Mouse (Mus musculus): Measurements from ENCODE around the gene Ipo11. TPM values are rescaled to one million over a fixed set of nuclear protein-coding genes. Genes with fewer than 3 reads are reported as not detected.
"Not testable (repeated sequence)": the region's sequence is repeated elsewhere in the genome, so short reads cannot be mapped to it uniquely, and the experiment has no call there.

Ipo11 gene
- polyA plus RNA-seq, 1 experiment from 2014 or later: 57.7 TPM

DNA sequence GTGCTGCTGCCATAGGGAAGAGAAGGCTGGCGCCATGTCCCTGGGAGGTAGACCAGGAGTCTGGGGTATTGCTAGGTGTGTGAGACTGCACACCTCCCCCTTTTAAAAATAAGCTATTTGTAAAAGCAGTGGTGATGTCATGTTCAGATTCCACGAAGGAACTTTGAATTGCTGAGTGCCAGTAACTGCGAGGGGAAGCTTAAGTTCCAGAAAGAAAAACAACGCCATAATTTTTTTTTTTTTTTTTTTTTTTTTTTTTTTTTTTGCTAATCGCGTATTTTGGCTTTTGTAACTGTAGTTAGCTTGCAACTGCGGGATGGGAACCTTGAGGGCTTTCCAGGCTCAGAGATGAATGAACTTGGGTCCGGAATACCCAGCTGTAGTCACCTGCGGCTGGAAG is 8.8 kb upstream of the Ipo11 start:
- Histone ChIP-seq H3K36me3 (ENCODE audit: control insufficient read depth, insufficient read depth, low read length) (peaks cover 18% of the 10 kb centered on the region), H3K9me3 (ENCODE audit: control insufficient read depth, low read length) (no peaks in the 10 kb centered on the region), H3K4me1 (replicated peaks; ENCODE audit: control insufficient read depth, insufficient read depth, low read length) (peaks cover 10% of the 10 kb centered on the region), H3K27me3 (replicated peaks; ENCODE audit: control insufficient read depth, insufficient read depth, low read length) (no peaks in the 10 kb centered on the region), H3K9ac (ENCODE audit: low read length) (no peak overlapping the region), H3K4me2 (ENCODE audit: low read length) (no peak overlapping the region), H3K27ac (ENCODE audit: low read depth) (no peak overlapping the region), H3K4me3 (ENCODE audit: low read depth, low read length) (no peak overlapping the region)
- ATAC-seq (replicated peaks; ENCODE audit: low FRiP score, low TSS enrichment, low read depth): no peak
- WGBS: 79% methylated on average over 9 of the region's 9 CpGs
- DNase-seq (ENCODE audit: low spot score): no peak

DNA sequence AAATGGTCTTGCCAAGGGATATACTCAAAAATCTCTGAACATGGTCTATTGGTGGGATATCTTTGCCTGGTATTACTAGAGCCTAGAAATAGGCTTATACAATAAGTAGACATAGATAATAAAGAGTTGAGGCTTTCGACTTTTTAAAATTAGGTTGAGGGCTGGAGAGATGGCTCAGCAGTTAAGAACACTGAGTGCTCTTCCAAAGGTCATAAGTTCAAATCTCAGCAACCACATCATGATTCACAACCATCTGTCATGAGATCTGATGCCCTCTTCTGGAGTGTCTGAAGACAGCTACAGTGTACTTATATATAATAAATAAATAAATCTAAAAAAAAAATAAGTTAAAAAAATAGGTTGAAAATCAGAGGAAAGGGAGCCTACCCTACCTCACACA is 6.0 kb upstream of the Ipo11 start:
- Histone ChIP-seq H3K9me3 (ENCODE audit: control insufficient read depth, low read length) (no peaks in the 10 kb centered on the region), H3K4me1 (replicated peaks; ENCODE audit: control insufficient read depth, insufficient read depth, low read length) (peaks cover 1% of the 10 kb centered on the region), H3K27me3 (replicated peaks; ENCODE audit: control insufficient read depth, insufficient read depth, low read length) (no peaks in the 10 kb centered on the region), H3K36me3 (ENCODE audit: control insufficient read depth, insufficient read depth, low read length) (no peaks in the 10 kb centered on the region), H3K4me2 (ENCODE audit: low read length) (no peak overlapping the region), H3K27ac (ENCODE audit: low read depth) (no peak overlapping the region), H3K9ac (ENCODE audit: low read length) (no peak overlapping the region), H3K4me3 (ENCODE audit: low read depth, low read length) (no peak overlapping the region)
- ATAC-seq (replicated peaks; ENCODE audit: low FRiP score, low TSS enrichment, low read depth) (no peak), DNase-seq (ENCODE audit: low spot score) (no peak)
- 98% methylated on average over 1 of the region's 1 CpGs for WGBS

DNA sequence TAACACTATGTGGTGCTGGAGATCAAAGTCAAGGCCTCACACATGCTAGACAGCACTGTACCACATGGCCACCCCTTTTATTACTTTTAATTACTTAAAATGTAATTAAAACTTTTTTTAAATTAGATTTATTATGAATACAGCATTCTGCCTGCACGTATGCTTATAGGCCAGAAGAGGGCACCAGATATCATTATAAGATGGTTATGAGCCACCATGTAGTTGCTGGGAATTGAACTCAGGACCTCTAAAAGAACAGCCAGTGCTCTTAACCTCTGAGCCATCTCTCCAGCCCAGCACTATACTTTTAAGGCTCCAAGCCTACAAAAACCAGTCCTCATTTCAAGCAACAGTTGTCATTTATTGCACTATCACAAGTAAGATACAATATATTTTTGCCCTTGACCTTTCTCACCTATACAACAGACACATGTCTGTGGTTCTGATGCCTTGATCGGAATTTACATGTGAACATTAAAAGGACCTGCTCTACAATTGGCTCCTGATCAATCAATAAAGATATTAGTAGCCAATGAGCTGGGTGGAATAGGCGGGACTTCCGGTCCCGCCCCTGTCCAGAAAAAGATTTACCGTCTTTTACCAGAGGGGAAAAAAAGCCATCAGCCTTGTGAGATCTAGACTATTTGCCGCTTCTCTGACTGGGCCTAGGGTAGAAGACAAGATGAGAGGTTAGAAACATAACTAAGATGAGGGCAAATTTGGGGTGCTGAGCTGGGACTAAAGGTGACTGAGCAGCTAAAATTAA is 4.6 kb upstream of the Ipo11 start:
- DNase-seq (ENCODE audit: low spot score) (no peak), ATAC-seq (replicated peaks; ENCODE audit: low FRiP score, low TSS enrichment, low read depth) (no peak)
- H3K4me3 ChIP-seq (ENCODE audit: low read depth, low read length): no peak overlapping the region
- 21% methylated on average over 7 of the region's 7 CpGs for WGBS
- no peak overlapping the region for H3K4me2 ChIP-seq (ENCODE audit: low read length)
- H3K36me3 ChIP-seq (ENCODE audit: control insufficient read depth, insufficient read depth, low read length): no peaks in the 10 kb centered on the region
- H3K27me3 ChIP-seq (replicated peaks; ENCODE audit: control insufficient read depth, insufficient read depth, low read length): no peaks in the 10 kb centered on the region
- no peaks in the 10 kb centered on the region for H3K4me1 ChIP-seq (replicated peaks; ENCODE audit: control insufficient read depth, insufficient read depth, low read length)
- no peak overlapping the region for H3K9ac ChIP-seq (ENCODE audit: low read length)
- no peaks in the 10 kb centered on the region for H3K9me3 ChIP-seq (ENCODE audit: control insufficient read depth, low read length)
- no peak overlapping the region for H3K27ac ChIP-seq (ENCODE audit: low read depth)

DNA sequence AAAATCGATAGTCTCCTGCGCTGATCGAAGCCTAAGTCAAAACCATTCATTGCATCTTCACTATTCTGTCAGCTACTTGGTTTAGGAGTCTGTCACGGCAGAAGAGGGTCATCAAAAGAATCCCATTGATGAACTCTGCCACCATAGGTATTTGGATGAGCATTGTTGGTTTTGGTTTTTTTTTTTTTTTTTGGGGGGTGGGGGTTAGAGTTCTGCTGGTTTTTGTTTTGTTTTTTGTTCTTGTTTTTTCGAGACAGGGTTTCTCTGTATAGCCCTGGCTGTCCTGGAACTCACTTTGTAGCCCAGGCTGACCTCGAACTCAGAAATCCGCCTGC is 347 bp upstream of the Ipo11 start:
- H3K4me1 ChIP-seq (replicated peaks; ENCODE audit: control insufficient read depth, insufficient read depth, low read length): peaks cover 6% of the 10 kb centered on the region
- ATAC-seq (replicated peaks; ENCODE audit: low FRiP score, low TSS enrichment, low read depth) (no peak; the same call in 1 of the 2 replicates), DNase-seq (ENCODE audit: low spot score) (no peak)
- no peaks in the 10 kb centered on the region for H3K36me3 ChIP-seq (ENCODE audit: control insufficient read depth, insufficient read depth, low read length)
- peak overlapping the region; percentile 94 for H3K4me3 ChIP-seq (ENCODE audit: low read depth, low read length)
- H3K4me2 ChIP-seq (ENCODE audit: low read length): peak overlapping the region; percentile 38
- WGBS: 27% methylated on average over 7 of the region's 7 CpGs
- H3K9me3 ChIP-seq (ENCODE audit: control insufficient read depth, low read length): no peaks in the 10 kb centered on the region
- no peaks in the 10 kb centered on the region for H3K27me3 ChIP-seq (replicated peaks; ENCODE audit: control insufficient read depth, insufficient read depth, low read length)
- no peak overlapping the region for H3K27ac ChIP-seq (ENCODE audit: low read depth)
- peak overlapping the region; percentile 91; the same call in 1 of the 2 replicates for H3K9ac ChIP-seq (ENCODE audit: low read length)

DNA sequence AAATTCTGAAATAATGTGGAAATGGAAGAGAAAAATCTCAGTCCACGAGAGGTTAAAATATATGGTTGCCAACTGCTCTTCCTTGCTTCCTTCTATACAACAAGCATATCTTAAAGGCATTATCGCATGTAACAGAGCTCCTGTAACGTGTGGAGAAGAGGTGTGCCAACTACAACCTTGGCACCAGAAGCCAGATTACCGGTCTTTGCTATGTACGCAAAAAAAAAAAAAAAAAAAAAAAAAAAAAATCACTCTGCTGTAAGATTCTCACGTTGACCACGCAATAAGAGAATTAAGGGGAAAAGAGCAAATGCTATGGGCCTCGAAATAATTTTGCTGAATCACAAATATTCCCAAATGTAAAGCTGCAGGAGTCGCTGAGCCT is 895 bp downstream of the Ipo11 start:
- Histone ChIP-seq H3K9ac (ENCODE audit: low read length) (peak overlapping the region; percentile 91), H3K27me3 (replicated peaks; ENCODE audit: control insufficient read depth, insufficient read depth, low read length) (no peaks in the 10 kb centered on the region), H3K27ac (ENCODE audit: low read depth) (peak overlapping the region; percentile 83; the same call in 1 of the 2 replicates), H3K4me3 (ENCODE audit: low read depth, low read length) (peak overlapping the region; percentile 94), H3K9me3 (ENCODE audit: control insufficient read depth, low read length) (no peaks in the 10 kb centered on the region), H3K4me1 (replicated peaks; ENCODE audit: control insufficient read depth, insufficient read depth, low read length) (peaks cover 6% of the 10 kb centered on the region), H3K36me3 (ENCODE audit: control insufficient read depth, insufficient read depth, low read length) (no peaks in the 10 kb centered on the region), H3K4me2 (ENCODE audit: low read length) (peak overlapping the region; percentile 67)
- ATAC-seq (replicated peaks; ENCODE audit: low FRiP score, low TSS enrichment, low read depth) (no peak), DNase-seq (ENCODE audit: low spot score) (no peak)
- 8% methylated on average over 9 of the region's 9 CpGs for WGBS

DNA sequence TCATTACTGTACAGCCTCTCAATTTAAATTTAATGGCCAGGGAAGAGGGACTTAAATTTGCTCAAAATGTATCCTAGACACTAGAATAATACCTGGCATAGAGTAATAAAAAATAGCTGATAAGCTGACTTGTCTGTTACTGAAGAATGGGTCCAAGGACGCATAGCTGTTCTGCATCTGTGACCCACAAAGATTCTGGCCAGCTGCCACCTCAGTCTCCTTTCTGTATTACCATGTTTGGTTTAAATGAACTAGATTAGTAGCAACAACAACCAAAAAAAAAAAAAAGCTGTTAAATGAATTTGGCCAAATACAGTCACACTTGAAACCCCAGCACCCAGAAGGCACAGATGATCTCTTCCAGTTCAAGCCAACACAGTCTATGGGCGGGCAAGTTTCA is 7.6 kb downstream of the Ipo11 start:
- Histone ChIP-seq H3K36me3 (ENCODE audit: control insufficient read depth, insufficient read depth, low read length) (peaks cover 6% of the 10 kb centered on the region; the same call in 1 of the 2 replicates), H3K27me3 (replicated peaks; ENCODE audit: control insufficient read depth, insufficient read depth, low read length) (no peaks in the 10 kb centered on the region), H3K4me1 (replicated peaks; ENCODE audit: control insufficient read depth, insufficient read depth, low read length) (no peaks in the 10 kb centered on the region), H3K27ac (ENCODE audit: low read depth) (no peak overlapping the region), H3K4me3 (ENCODE audit: low read depth, low read length) (no peak overlapping the region), H3K9me3 (ENCODE audit: control insufficient read depth, low read length) (peaks cover 12% of the 10 kb centered on the region), H3K9ac (ENCODE audit: low read length) (no peak overlapping the region), H3K4me2 (ENCODE audit: low read length) (no peak overlapping the region)
- DNase-seq (ENCODE audit: low spot score): no peak
- WGBS: 87% methylated on average over 2 of the region's 2 CpGs
- no peak for ATAC-seq (replicated peaks; ENCODE audit: low FRiP score, low TSS enrichment, low read depth)

DNA sequence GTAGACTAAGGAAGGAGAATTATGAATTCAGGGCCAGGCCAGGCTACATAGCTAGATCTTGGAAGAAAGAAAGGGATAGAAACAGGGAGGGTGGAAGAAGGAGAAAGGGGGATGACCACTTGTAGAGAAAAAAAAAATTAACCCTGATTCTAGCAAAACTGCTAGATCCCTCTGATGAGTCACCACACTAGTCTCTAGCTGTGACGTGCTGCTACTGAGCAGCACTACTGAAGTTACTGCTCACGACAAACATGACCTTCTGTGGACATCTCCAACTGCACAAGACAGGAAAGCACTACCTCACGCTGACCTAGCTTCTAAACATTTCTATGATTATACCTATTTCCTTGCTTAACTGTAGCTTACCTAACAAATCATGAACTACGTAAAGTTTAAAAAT is 8.5 kb downstream of the Ipo11 start:
- no peak overlapping the region for H3K27ac ChIP-seq (ENCODE audit: low read depth)
- 96% methylated on average over 4 of the region's 4 CpGs for WGBS
- H3K4me3 ChIP-seq (ENCODE audit: low read depth, low read length): no peak overlapping the region
- no peaks in the 10 kb centered on the region for H3K27me3 ChIP-seq (replicated peaks; ENCODE audit: control insufficient read depth, insufficient read depth, low read length)
- H3K4me2 ChIP-seq (ENCODE audit: low read length): no peak overlapping the region
- H3K9ac ChIP-seq (ENCODE audit: low read length): no peak overlapping the region
- ATAC-seq (replicated peaks; ENCODE audit: low FRiP score, low TSS enrichment, low read depth) (no peak), DNase-seq (ENCODE audit: low spot score) (no peak)
- H3K9me3 ChIP-seq (ENCODE audit: control insufficient read depth, low read length): peaks cover 12% of the 10 kb centered on the region
- peaks cover 15% of the 10 kb centered on the region for H3K36me3 ChIP-seq (ENCODE audit: control insufficient read depth, insufficient read depth, low read length)
- H3K4me1 ChIP-seq (replicated peaks; ENCODE audit: control insufficient read depth, insufficient read depth, low read length): no peaks in the 10 kb centered on the region

DNA sequence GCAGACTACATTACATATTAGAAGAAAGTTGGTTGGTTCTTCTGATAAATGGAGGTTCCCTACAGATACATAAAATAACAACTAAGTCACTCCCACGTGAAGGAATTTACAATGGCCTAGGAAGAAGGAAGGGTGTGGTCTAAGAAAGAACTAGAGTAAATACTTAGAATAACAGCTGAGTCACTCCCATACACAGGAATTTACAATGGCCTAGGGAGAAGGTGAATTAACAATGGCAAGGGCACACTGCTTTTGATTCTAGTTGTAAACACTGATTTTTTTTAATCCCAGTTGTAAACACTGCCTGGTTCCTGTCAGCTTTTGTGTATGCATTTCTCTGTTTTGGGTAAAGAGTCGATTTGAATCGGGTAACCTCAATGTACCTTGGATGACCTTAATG is 10.8 kb downstream of the Ipo11 start:
- H3K27ac ChIP-seq (ENCODE audit: low read depth); H3K4me3 ChIP-seq (ENCODE audit: low read depth, low read length); H3K4me2 ChIP-seq (ENCODE audit: low read length); H3K9ac ChIP-seq (ENCODE audit: low read length); DNase-seq (ENCODE audit: low spot score); ATAC-seq (replicated peaks; ENCODE audit: low FRiP score, low TSS enrichment, low read depth); H3K27me3 ChIP-seq (replicated peaks; ENCODE audit: control insufficient read depth, insufficient read depth, low read length); H3K4me1 ChIP-seq (replicated peaks; ENCODE audit: control insufficient read depth, insufficient read depth, low read length): not testable (repeated sequence)
- Histone ChIP-seq H3K9me3 (ENCODE audit: control insufficient read depth, low read length) (peaks cover 12% of the 10 kb centered on the region), H3K36me3 (ENCODE audit: control insufficient read depth, insufficient read depth, low read length) (peaks cover 30% of the 10 kb centered on the region)
- WGBS: 92% methylated on average over 3 of the region's 3 CpGs
